In genomic region chr2:27077655-27078244, GRCm38 (mm10) we compare ENCODE assay signal across 10 mouse cellular contexts. TPM values are rescaled to one million over a fixed set of nuclear protein-coding genes. Genes with fewer than 3 reads are reported as not detected.
DNase-seq lines count a peak whose midpoint lies in the region; ATAC-seq and TF ChIP-seq lines count a peak whose summit lies in the region.
"Had no signal": no experiment of that assay in that cellular context is flagged by ENCODE, and none has a peak within 500 bp of the region (broad histone marks: within the 10 kb centered on the region; RNA-seq: fewer than 3 reads in every experiment).

No protein-coding gene starts in this region.

- peak; percentile 39; the same call in 1 of the 2 replicates for TF ChIP-seq CTCF in kidney, postnatal 0 days (IDR thresholded peaks at IDR 0.05; ENCODE audit: low read depth)
- peak; percentile 56; the same call in 1 of the 2 replicates for TF ChIP-seq CTCF in bone marrow, adult 2 months (IDR thresholded peaks at IDR 0.05; ENCODE audit: control insufficient read depth, insufficient read depth, low read length)

- no peak overlapping the region for H3K4me2 ChIP-seq in kidney, postnatal 0 days (ENCODE audit: low read length)
- no peak overlapping the region for H3K4me2 ChIP-seq in kidney, embryonic 16.5 days (replicated peaks; ENCODE audit: low read depth, low read length)
- H3K4me2 ChIP-seq in hindbrain, embryonic 14.5 days (replicated peaks), result no peak overlapping the region
- H3K4me2 ChIP-seq: forebrain, embryonic 12.5 days; midbrain, embryonic 12.5 days had no signal

- no peak for ATAC-seq in kidney, postnatal 0 days (replicated peaks; ENCODE audit: low FRiP score, low read depth)
- ATAC-seq in kidney, embryonic 16.5 days (ENCODE audit: low FRiP score, low TSS enrichment), result no peak
- ATAC-seq in activated CD4-positive, CD25-positive, alpha-beta regulatory T cell, adult 4 months, result no peak
- ATAC-seq in hindbrain, embryonic 14.5 days (ENCODE audit: low FRiP score), result no peak; the same call in 1 of the 2 replicates

- H3K27me3 ChIP-seq in kidney, postnatal 0 days (ENCODE audit: insufficient read depth, low read length), result no peaks in the 10 kb centered on the region
- peaks cover 7% of the 10 kb centered on the region for H3K27me3 ChIP-seq in kidney, embryonic 16.5 days (ENCODE audit: insufficient read depth, low read length)
- no peaks in the 10 kb centered on the region for H3K27me3 ChIP-seq in hindbrain, embryonic 14.5 days (ENCODE audit: control insufficient read depth, insufficient read depth, low read length)

- H3K9ac ChIP-seq in kidney, postnatal 0 days (ENCODE audit: low read depth, low read length), result no peak overlapping the region
- H3K9ac ChIP-seq in kidney, embryonic 16.5 days (replicated peaks; ENCODE audit: low read length), result no peak overlapping the region
- H3K9ac ChIP-seq in hindbrain, embryonic 14.5 days, result no peak overlapping the region
- H3K9ac ChIP-seq: forebrain, embryonic 12.5 days; midbrain, embryonic 12.5 days had no signal

- no peaks in the 10 kb centered on the region for H3K36me3 ChIP-seq in kidney, postnatal 0 days (ENCODE audit: insufficient read depth, low read length)
- no peaks in the 10 kb centered on the region for H3K36me3 ChIP-seq in kidney, embryonic 16.5 days (ENCODE audit: insufficient read depth, low read length)
- H3K36me3 ChIP-seq in hindbrain, embryonic 14.5 days (replicated peaks; ENCODE audit: control insufficient read depth, insufficient read depth), result no peaks in the 10 kb centered on the region
- H3K36me3 ChIP-seq: forebrain, embryonic 12.5 days; midbrain, embryonic 12.5 days had no signal

- no peaks in the 10 kb centered on the region for H3K9me3 ChIP-seq in kidney, postnatal 0 days (replicated peaks; ENCODE audit: low read length)
- H3K9me3 ChIP-seq in kidney, embryonic 16.5 days (ENCODE audit: low read length), result no peaks in the 10 kb centered on the region
- no peaks in the 10 kb centered on the region for H3K9me3 ChIP-seq in hindbrain, embryonic 14.5 days (ENCODE audit: control insufficient read depth, low read length)
- H3K9me3 ChIP-seq: forebrain, embryonic 12.5 days; midbrain, embryonic 12.5 days had no signal

- no peak for TF ChIP-seq POLR2A in bone marrow, adult 2 months (IDR thresholded peaks at IDR 0.05; ENCODE audit: borderline replicate concordance, control insufficient read depth, low read depth, low read length)

- WGBS in kidney, postnatal 0 days, result 65% methylated on average over 10 of the region's 10 CpGs
- 73% methylated on average over 10 of the region's 10 CpGs for WGBS in kidney, embryonic 16.5 days
- 65% methylated on average over 10 of the region's 10 CpGs for WGBS in bone marrow, adult 2 months
- WGBS in hindbrain, embryonic 14.5 days, result 55% methylated on average over 10 of the region's 10 CpGs

- no peak overlapping the region for H3K27ac ChIP-seq in kidney, postnatal 0 days
- H3K27ac ChIP-seq in kidney, embryonic 16.5 days (ENCODE audit: low read length), result no peak overlapping the region
- no peak overlapping the region for H3K27ac ChIP-seq in bone marrow, adult 2 months (ENCODE audit: control insufficient read depth, insufficient read depth, low read depth, low read length, poor library complexity)
- no peak overlapping the region for H3K27ac ChIP-seq in hindbrain, embryonic 14.5 days
- H3K27ac ChIP-seq: forebrain, embryonic 12.5 days had no signal

- no peak for DNase-seq in kidney, postnatal 0 days (ENCODE audit: low spot score)
- peak; percentile 6 for DNase-seq in ES-CJ7 (ENCODE audit: low read depth, low spot score)
- peak; percentile 26 to 33 for DNase-seq in natural killer cell, adult 2 months (ENCODE audit: low spot score in 2 of 2)
- no peak for DNase-seq in hindbrain, embryonic 14.5 days (ENCODE audit: low spot score)
- DNase-seq: right cerebral cortex, postnatal 4 days had no signal

- peaks cover 25% of the 10 kb centered on the region for H3K4me1 ChIP-seq in kidney, postnatal 0 days (replicated peaks; ENCODE audit: insufficient read depth, low read length)
- peaks cover 29% of the 10 kb centered on the region for H3K4me1 ChIP-seq in kidney, embryonic 16.5 days (ENCODE audit: insufficient read depth, low read length)
- H3K4me1 ChIP-seq in bone marrow, adult 2 months (ENCODE audit: control insufficient read depth, insufficient read depth, low read length), result no peaks in the 10 kb centered on the region
- peaks cover 22% of the 10 kb centered on the region for H3K4me1 ChIP-seq in hindbrain, embryonic 14.5 days (replicated peaks; ENCODE audit: control insufficient read depth, insufficient read depth, low read length)

- H3K4me3 ChIP-seq in kidney, postnatal 0 days (replicated peaks; ENCODE audit: low read depth, low read length), result no peak overlapping the region
- H3K4me3 ChIP-seq in kidney, embryonic 16.5 days (ENCODE audit: low read length), result no peak overlapping the region
- no peak overlapping the region for H3K4me3 ChIP-seq in bone marrow, adult 2 months (replicated peaks; ENCODE audit: control insufficient read depth, low read depth, low read length)
- H3K4me3 ChIP-seq in hindbrain, embryonic 14.5 days (replicated peaks; ENCODE audit: low read length), result no peak overlapping the region
- H3K4me3 ChIP-seq: forebrain, embryonic 12.5 days; midbrain, embryonic 12.5 days had no signal

RNA-seq across cellular contexts. Expression of gene Adamtsl2, which starts 1.4 kb away (rescaled TPM):
- 0.80 and 0.83 TPM in 2 replicates for polyA plus RNA-seq in kidney, postnatal 0 days (2015; fragmentation: Nextera tagmentation; extraction: Ambion mirVana)
- 1.6 and 2.0 TPM in 2 replicates for polyA plus RNA-seq in kidney, embryonic 16.5 days (2015; fragmentation: Nextera tagmentation; extraction: Ambion mirVana)
- polyA plus RNA-seq in bone marrow, adult 2 months (2011; ENCODE audit: insufficient read depth, insufficient read length, low replicate concordance, missing spikeins), result 0.85 TPM in 1 of 2 replicates, not detected in the other
- not detected for polyA plus RNA-seq in activated CD4-positive, CD25-positive, alpha-beta regulatory T cell, adult 4 months (2017; shearing (Covaris generic))
- polyA plus RNA-seq in hindbrain, embryonic 14.5 days (2014; fragmentation: Nextera tagmentation; extraction: Ambion mirVana), result 9.1 and 10.0 TPM in 2 replicates

RNA-seq across cellular contexts. Expression of gene Mymk, which starts 5.8 kb away (rescaled TPM):
- polyA plus RNA-seq in kidney, postnatal 0 days (2015; fragmentation: Nextera tagmentation; extraction: Ambion mirVana), result 0.11 TPM in 1 of 2 replicates, not detected in the other
- 1.5 and 1.6 TPM in 2 replicates for polyA plus RNA-seq in kidney, embryonic 16.5 days (2015; fragmentation: Nextera tagmentation; extraction: Ambion mirVana)
- polyA plus RNA-seq in bone marrow, adult 2 months (2011; ENCODE audit: insufficient read depth, insufficient read length, low replicate concordance, missing spikeins), result not detected in 2 replicates
- not detected for polyA plus RNA-seq in activated CD4-positive, CD25-positive, alpha-beta regulatory T cell, adult 4 months (2017; shearing (Covaris generic))
- 0.32 TPM in 1 of 2 replicates, not detected in the other for polyA plus RNA-seq in hindbrain, embryonic 14.5 days (2014; fragmentation: Nextera tagmentation; extraction: Ambion mirVana)

RNA-seq across cellular contexts. Expression of gene Slc2a6, which starts 50.0 kb away (rescaled TPM):
- polyA plus RNA-seq in kidney, postnatal 0 days (2015; fragmentation: Nextera tagmentation; extraction: Ambion mirVana), result 0.49 and 0.51 TPM in 2 replicates
- 0.33 and 0.84 TPM in 2 replicates for polyA plus RNA-seq in kidney, embryonic 16.5 days (2015; fragmentation: Nextera tagmentation; extraction: Ambion mirVana)
- 6.3 and 26.1 TPM in 2 replicates for polyA plus RNA-seq in bone marrow, adult 2 months (2011; ENCODE audit: insufficient read depth, insufficient read length, low replicate concordance, missing spikeins)
- polyA plus RNA-seq in activated CD4-positive, CD25-positive, alpha-beta regulatory T cell, adult 4 months (2017; shearing (Covaris generic)), result 1 to 10 TPM; 2.1 to 3.2 TPM
- 10.1 and 10.8 TPM in 2 replicates for polyA plus RNA-seq in hindbrain, embryonic 14.5 days (2014; fragmentation: Nextera tagmentation; extraction: Ambion mirVana)

Comparison
In these comparisons a context has a peak if more than half of its experiments do, and no peak if none do; other contexts are left out.
1. DNase-seq: peak in ES-CJ7 (single experiment) and natural killer cell, adult 2 months (2 of 2); none in kidney, postnatal 0 days (single experiment) and hindbrain, embryonic 14.5 days (single experiment).